Mouse (Mus musculus): ENCODE data around the gene Olfr346. TPM values are rescaled to one million over a fixed set of nuclear protein-coding genes. Genes with fewer than 3 reads are reported as not detected.

Olfr346 gene
- total RNA-seq (2022), result not detected

- no peak for DNase-seq (ENCODE audit: low spot score)
Measured at GRCm38 (mm10) chr2:36685488-36685887, at the start of gene Olfr346. Olfr346 (plus strand) TSS chr2:36685788.

GRCm38 (mm10) chr2:36639741-36640140 lies 45.8 kb upstream of the Olfr346 start, which contains the start of gene Olfr345:
Olfr345 (plus strand) TSS chr2:36640041.
- no peak for DNase-seq (ENCODE audit: low spot score)

- DNase-seq (ENCODE audit: low spot score), result no peak
Measured at GRCm38 (mm10) chr2:36731602-36732001, 46.0 kb downstream of the Olfr346 start, which contains the start of gene Olfr347. Olfr347 (plus strand) TSS chr2:36731902.

- DNase-seq (ENCODE audit: low spot score), result no peak
Measured at GRCm38 (mm10) chr2:36736226-36736625, 50.6 kb downstream of the Olfr346 start.

Other genes with a start within 250 kb of the Olfr346 start
- not detected for gene Olfr340, start 233.2 kb upstream of the Olfr346 start, total RNA-seq (2022)
- not detected for gene Olfr341, start 203.3 kb upstream of the Olfr346 start, total RNA-seq (2022)
- gene Olfr342, start 160.8 kb upstream of the Olfr346 start, total RNA-seq (2022), result not detected
- under 1 TPM in 1 of 4 experiments, not detected in 3; 0.06 TPM for gene Olfr344, start 119.1 kb upstream of the Olfr346 start, total RNA-seq (2022)
- gene Olfr345, start 45.7 kb upstream of the Olfr346 start, total RNA-seq (2022), result not detected
- not detected for gene Olfr347, start 46.1 kb downstream of the Olfr346 start, total RNA-seq (2022)
- not detected for gene Olfr348, start 98.5 kb downstream of the Olfr346 start, total RNA-seq (2022)
- not detected for gene Olfr50, start 104.8 kb downstream of the Olfr346 start, total RNA-seq (2022)
- gene Olfr3, start 131.2 kb downstream of the Olfr346 start, total RNA-seq (2022), result not detected
- gene Olfr350, start 160.5 kb downstream of the Olfr346 start, total RNA-seq (2022), result not detected
- gene Olfr351, start 176.9 kb downstream of the Olfr346 start, total RNA-seq (2022), result not detected
- not detected for gene Olfr352, start 182.7 kb downstream of the Olfr346 start, total RNA-seq (2022)
- gene Olfr353, start 207.1 kb downstream of the Olfr346 start, total RNA-seq (2022), result not detected
- not detected for gene Olfr354, start 219.9 kb downstream of the Olfr346 start, total RNA-seq (2022)
- not detected for gene Olfr355, start 243.1 kb downstream of the Olfr346 start, total RNA-seq (2022)